Comparison of ENCODE assay signal across 28 mouse cellular contexts in genomic region chr3:107162741-107163140, GRCm38 (mm10). TPM values are rescaled to one million over a fixed set of nuclear protein-coding genes. Genes with fewer than 3 reads are reported as not detected.
DNase-seq lines count a peak whose midpoint lies in the region; ATAC-seq lines count a peak whose summit lies in the region.
"Had no signal": no experiment of that assay in that cellular context is flagged by ENCODE, and none has a peak within 500 bp of the region (broad histone marks: within the 10 kb centered on the region; RNA-seq: fewer than 3 reads in every experiment).

No protein-coding gene starts in this region.

- H3K27ac ChIP-seq in midbrain, embryonic 16.5 days (ENCODE audit: low read length) = no peak overlapping the region
- no peak overlapping the region for H3K27ac ChIP-seq in midbrain, embryonic 11.5 days (ENCODE audit: low read depth, low read length)
- H3K27ac ChIP-seq: embryonic facial prominence, embryonic 15.5 days; forebrain, embryonic 10.5 days; heart, embryonic 10.5 days; hindbrain, embryonic 13.5 days; hindbrain, postnatal 0 days had no signal

- no peaks in the 10 kb centered on the region for H3K27me3 ChIP-seq in midbrain, embryonic 16.5 days (ENCODE audit: control insufficient read depth, insufficient read depth, low read depth, low read length)
- H3K27me3 ChIP-seq in midbrain, embryonic 11.5 days (ENCODE audit: control insufficient read depth, insufficient read depth, low read length) = no peaks in the 10 kb centered on the region

- WGBS in midbrain, embryonic 16.5 days = 88% methylated on average over 2 of the region's 2 CpGs
- 88% methylated on average over 2 of the region's 2 CpGs for WGBS in midbrain, embryonic 11.5 days

- intact Hi-C loops in left cerebral cortex, postnatal 36 days (cut with DNase I) = no loop called here

- H3K4me1 ChIP-seq in midbrain, embryonic 16.5 days (ENCODE audit: control insufficient read depth, insufficient read depth, low read length) = no peaks in the 10 kb centered on the region; the same call in 1 of the 2 replicates
- H3K4me1 ChIP-seq in midbrain, embryonic 11.5 days (ENCODE audit: control insufficient read depth, insufficient read depth, low read length) = no peaks in the 10 kb centered on the region; the same call in 1 of the 2 replicates

- no peak overlapping the region for H3K4me2 ChIP-seq in midbrain, embryonic 16.5 days (ENCODE audit: low read length)
- H3K4me2 ChIP-seq in midbrain, embryonic 11.5 days = no peak overlapping the region
- H3K4me2 ChIP-seq: embryonic facial prominence, embryonic 15.5 days; hindbrain, embryonic 13.5 days had no signal

- no peak overlapping the region for H3K9ac ChIP-seq in midbrain, embryonic 16.5 days (ENCODE audit: low read depth, low read length)
- no peak overlapping the region for H3K9ac ChIP-seq in midbrain, embryonic 11.5 days (ENCODE audit: low read length)
- H3K9ac ChIP-seq: embryonic facial prominence, embryonic 15.5 days; hindbrain, embryonic 13.5 days had no signal

- H3K36me3 ChIP-seq in midbrain, embryonic 16.5 days (ENCODE audit: control insufficient read depth, insufficient read depth, low read length) = no peaks in the 10 kb centered on the region
- H3K36me3 ChIP-seq in midbrain, embryonic 11.5 days (ENCODE audit: control insufficient read depth, insufficient read depth, low read length) = no peaks in the 10 kb centered on the region
- H3K36me3 ChIP-seq: embryonic facial prominence, embryonic 15.5 days; forebrain, embryonic 10.5 days; heart, embryonic 10.5 days; hindbrain, embryonic 13.5 days had no signal

- peak; percentile 69 for DNase-seq in cerebellum, adult 11 months
- peak; percentile 70 to 78 for DNase-seq in cerebellum, adult 18-20 months
- peak; percentile 88 for DNase-seq in cerebellum, adult 9-11 months
- DNase-seq in cerebellum, postnatal 36 days = peak; percentile 71 to 72
- no peak for DNase-seq in midbrain, embryonic 11.5 days (ENCODE audit: low spot score, missing footprints)
- DNase-seq in left cerebral cortex, postnatal 36 days (ENCODE audit: low spot score in 2 of 2) = no peak
- DNase-seq: adrenal gland, adult 2 months; adrenal gland, postnatal 25 days; embryo, embryonic 11 days; gastrocnemius, postnatal 36 days; heart, adult 11 months; heart, postnatal 10 days; heart, postnatal 4 days; kidney, adult 11 months had no signal

- no peak for ATAC-seq in midbrain, embryonic 16.5 days
- ATAC-seq in midbrain, embryonic 11.5 days (ENCODE audit: low FRiP score) = no peak
- ATAC-seq: forebrain, embryonic 14.5 days; hindbrain, postnatal 0 days had no signal

- no peaks in the 10 kb centered on the region for H3K9me3 ChIP-seq in midbrain, embryonic 16.5 days (replicated peaks; ENCODE audit: control insufficient read depth, low read length, poor library complexity, severe bottlenecking)
- no peaks in the 10 kb centered on the region for H3K9me3 ChIP-seq in midbrain, embryonic 11.5 days (ENCODE audit: control insufficient read depth, low read length)
- H3K9me3 ChIP-seq: embryonic facial prominence, embryonic 15.5 days; forebrain, embryonic 10.5 days; heart, embryonic 10.5 days; hindbrain, embryonic 13.5 days had no signal

- H3K4me3 ChIP-seq in midbrain, embryonic 16.5 days (ENCODE audit: low read depth, low read length) = no peak overlapping the region
- no peak overlapping the region for H3K4me3 ChIP-seq in midbrain, embryonic 11.5 days (ENCODE audit: low read depth, low read length)
- H3K4me3 ChIP-seq: embryonic facial prominence, embryonic 15.5 days; erythroblast, embryonic 14.5 days; forebrain, embryonic 10.5 days; heart, embryonic 10.5 days; hindbrain, embryonic 13.5 days had no signal

RNA-seq across cellular contexts. Expression of gene Kcna10, which starts 20.1 kb away (rescaled TPM):
- not detected in 2 replicates for polyA plus RNA-seq in midbrain, embryonic 16.5 days (2015; fragmentation: Nextera tagmentation; extraction: Ambion mirVana)
- polyA plus RNA-seq in midbrain, embryonic 11.5 days (2014; fragmentation: Nextera tagmentation; extraction: Ambion mirVana) = not detected in 2 replicates
- under 1 TPM in 1 of 2 experiments, not detected in 1; 0.20 TPM for total RNA-seq in left cerebral cortex, postnatal 36 days (2021)
- total RNA-seq: adrenal gland, adult 2 months; adrenal gland, postnatal 25 days; common myeloid progenitor, adult 5-6 weeks; ES-E14; gastrocnemius, adult 8-10 months; gastrocnemius, postnatal 36 days; heart, postnatal 10 days; heart, postnatal 4 days; hindbrain, postnatal 0 days had no signal
- polyA plus RNA-seq: adrenal gland, adult 2 months; embryonic facial prominence, embryonic 11.5 days; embryonic facial prominence, embryonic 15.5 days; erythroblast, embryonic 14.5 days; forebrain, embryonic 10.5 days; forebrain, embryonic 14.5 days; heart, embryonic 10.5 days; heart, embryonic 14.5 days; hindbrain, embryonic 13.5 days; hindbrain, postnatal 0 days; intestine, embryonic 14.5 days had no signal

RNA-seq across cellular contexts. Expression of gene Cym, which starts 58.8 kb away (rescaled TPM):
- 0.22 and 0.34 TPM in 2 replicates for polyA plus RNA-seq in midbrain, embryonic 16.5 days (2015; fragmentation: Nextera tagmentation; extraction: Ambion mirVana)
- not detected in 2 replicates for polyA plus RNA-seq in midbrain, embryonic 11.5 days (2014; fragmentation: Nextera tagmentation; extraction: Ambion mirVana)
- total RNA-seq in left cerebral cortex, postnatal 36 days (2021) = not detected
- total RNA-seq: common myeloid progenitor, adult 5-6 weeks; ES-E14; gastrocnemius, adult 8-10 months; gastrocnemius, postnatal 36 days; heart, postnatal 10 days; heart, postnatal 4 days had no signal
- polyA plus RNA-seq: embryonic facial prominence, embryonic 11.5 days; erythroblast, embryonic 14.5 days; forebrain, embryonic 10.5 days; forebrain, embryonic 14.5 days; heart, embryonic 10.5 days; hindbrain, postnatal 0 days had no signal

Comparison
In these comparisons a context has a peak if more than half of its experiments do, and no peak if none do; other contexts are left out.
1. DNase-seq: peak in cerebellum, adult 11 months (single experiment), cerebellum, adult 18-20 months (2 of 2), cerebellum, adult 9-11 months (single experiment) and cerebellum, postnatal 36 days (2 of 2); none in midbrain, embryonic 11.5 days (single experiment) and left cerebral cortex, postnatal 36 days (0 of 2).